Mouse (Mus musculus) midbrain, postnatal 0 days (tissue): ENCODE data around the gene H2-M10.6. TPM values are rescaled to one million over a fixed set of nuclear protein-coding genes. Genes with fewer than 3 reads are reported as not detected.

Experiments used
- ATAC-seq: fragments of 200-750 bp; cut with Nextera tagmentation; 2 replicates; pipeline ENCODE4 v1.8.0; 2017; ENCODE audit warnings: moderate number of reproducible peaks, mild to moderate bottlenecking, moderate TSS enrichment, moderate library complexity; ENCODE audit not compliant: low FRiP score
- DNase-seq: peaks from one replicate; pipeline ENCODE4 v3.0.0-alpha.2; 2015; ENCODE audit warnings: low spot score
- H3K27ac ChIP-seq: fragments of 300-500 bp; sonication (generic); 2 replicates; pipeline ENCODE4 v1.5.1; 2014; ENCODE audit warnings: low read depth, mild to moderate bottlenecking, low read length, mixed read lengths
- H3K27me3 ChIP-seq: fragments of 300-500 bp; sonication (generic); 2 replicates; pipeline ENCODE4 v1.6.1; 2014; ENCODE audit warnings: low read length, control low read depth, mixed read lengths; ENCODE audit not compliant: insufficient read depth
- H3K36me3 ChIP-seq: fragments of 300-500 bp; sonication (generic); 2 replicates; pipeline ENCODE4 v1.6.1; 2014; ENCODE audit warnings: low read length, control low read depth, mixed read lengths; ENCODE audit not compliant: insufficient read depth
- H3K4me1 ChIP-seq: fragments of 300-500 bp; sonication (generic); 2 replicates; pipeline ENCODE4 v1.6.1; 2014; ENCODE audit warnings: mild to moderate bottlenecking, control low read depth, antibody characterized with exemption, low read length, mixed read lengths; ENCODE audit not compliant: insufficient read depth
- H3K4me2 ChIP-seq: fragments of 300-500 bp; sonication (generic); 2 replicates; pipeline ENCODE4 v1.6.1; 2014; ENCODE audit warnings: low read depth, mild to moderate bottlenecking, low read length, mixed read lengths; ENCODE audit not compliant: poor library complexity, severe bottlenecking
- H3K4me3 ChIP-seq: fragments of 300-500 bp; sonication (generic); 2 replicates; pipeline ENCODE4 v1.5.1; 2014; ENCODE audit warnings: low read depth, mild to moderate bottlenecking, low read length, moderate library complexity
- H3K9ac ChIP-seq: fragments of 300-500 bp; sonication (generic); replicated peaks from 2 replicates; pipeline ENCODE4 v1.6.1; 2014; ENCODE audit warnings: mild to moderate bottlenecking, low read length, moderate library complexity, mixed read lengths; ENCODE audit not compliant: poor library complexity, severe bottlenecking
- H3K9me3 ChIP-seq: fragments of 300-500 bp; sonication (generic); 2 replicates; pipeline ENCODE4 v1.6.1; 2016; ENCODE audit warnings: low read length, control low read depth
- CTCF ChIP-seq: IDR thresholded peaks from 2 replicates; pipeline ENCODE4 v1.5.1; 2016; ENCODE audit warnings: antibody characterized with exemption, mild to moderate bottlenecking
- WGBS: fragments of 180-500 bp; shearing (Covaris S2); extraction: QIAGEN DNeasy Blood & Tissue Kit; methylation state at CpG from one replicate; pipeline ENCODE4 v1.1.7; 2014; 5-methylcytosine and 5-hydroxymethylcytosine counted together
- polyA plus RNA-seq: library from polyadenylated mRNA; unstranded; fragments of >200 nt; fragmentation: Nextera tagmentation; extraction: Ambion mirVana; gene quantifications from 2 replicates; pipeline ENCODE4 v1.2.1, GENCODE M21; 2015
- total RNA-seq: library from RNA; depleted of rRNA; stranded (reverse); fragments of >200 nt; gene quantifications from 2 replicates; pipeline ENCODE4 v1.2.3, GENCODE M21; 2014; rRNA removed

H2-M10.6 gene
- total and polyA plus RNA-seq, 2 experiments from 2014 or later = not detected

DNA sequence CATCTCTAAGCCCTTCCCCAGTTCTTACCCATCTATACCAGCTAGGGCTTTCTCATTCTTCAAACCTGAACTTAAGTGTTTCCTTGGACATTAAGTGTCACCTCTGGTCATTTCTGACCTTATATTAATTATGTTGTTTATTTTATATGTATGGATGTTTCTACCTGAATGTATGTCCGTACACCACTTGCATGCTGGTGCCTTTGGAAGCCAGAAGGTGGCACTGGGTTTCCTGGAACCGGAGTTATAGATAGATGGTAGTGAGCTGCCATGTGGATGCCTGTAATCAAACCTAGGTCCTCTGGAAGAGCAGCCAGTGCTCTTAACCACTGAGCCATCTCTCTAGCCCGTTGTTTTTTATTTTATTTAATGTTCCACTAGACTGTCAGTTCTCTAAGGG is 43.5 kb downstream of the H2-M10.6 start:
- 0 out of 2 replicates have a peak, but pooled peaks have one; percentile 16 for TF ChIP-seq CTCF

GRCm38 (mm10) chr17:36856236-36856635 is 44.3 kb downstream of the H2-M10.6 start:
- no peaks in the 10 kb centered on the region for H3K4me1 ChIP-seq
- no peaks in the 10 kb centered on the region for H3K27me3 ChIP-seq
- H3K4me2 ChIP-seq = no peak overlapping the region
- DNase-seq (no peak), ATAC-seq (no peak)
- H3K4me3 ChIP-seq = no peak overlapping the region
- H3K36me3 ChIP-seq = peaks cover 71% of the 10 kb centered on the region
- TF ChIP-seq CTCF = no peak
- 97% methylated on average over 4 of the region's 4 CpGs for whole genome bisulfite sequencing
- H3K9me3 ChIP-seq = no peaks in the 10 kb centered on the region
- H3K27ac ChIP-seq = no peak overlapping the region
- no peak overlapping the region for H3K9ac ChIP-seq

More for the DNA sequence above, 43.5 kb downstream of the H2-M10.6 start:
- H3K9ac ChIP-seq = no peak overlapping the region
- no peak for ATAC-seq
- 94% methylated on average over 3 of the region's 3 CpGs for WGBS
- H3K4me1 ChIP-seq = no peaks in the 10 kb centered on the region
- no peak overlapping the region for H3K27ac ChIP-seq
- no peak overlapping the region for H3K4me2 ChIP-seq
- no peak for DNase-seq
- H3K9me3 ChIP-seq = no peaks in the 10 kb centered on the region
- H3K27me3 ChIP-seq = no peaks in the 10 kb centered on the region
- H3K4me3 ChIP-seq = no peak overlapping the region
- peaks cover 78% of the 10 kb centered on the region for H3K36me3 ChIP-seq

DNA sequence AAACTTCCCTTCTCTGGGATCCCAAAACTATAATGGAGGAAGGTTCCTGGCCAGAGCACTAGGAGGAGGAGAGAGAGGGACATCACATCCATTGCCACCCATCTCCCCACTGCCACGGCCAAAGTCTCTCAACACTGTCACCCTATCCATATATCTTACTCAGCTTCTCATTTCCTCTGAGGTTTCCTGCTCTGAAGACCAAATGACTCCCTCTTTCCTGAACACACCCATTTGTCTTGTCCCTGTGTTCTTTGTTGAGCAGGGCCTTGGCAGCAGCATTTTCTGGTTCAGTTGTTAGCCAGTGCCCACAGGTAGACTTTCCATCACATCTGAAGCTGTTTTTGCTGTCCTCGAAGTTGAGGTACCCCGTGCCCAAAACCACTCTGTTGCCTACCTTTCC is 46.2 kb downstream of the H2-M10.6 start:
- Histone ChIP-seq H3K4me3 (no peak overlapping the region), H3K4me1 (no peaks in the 10 kb centered on the region), H3K27ac (no peak overlapping the region), H3K9me3 (no peaks in the 10 kb centered on the region), H3K4me2 (no peak overlapping the region), H3K9ac (no peak overlapping the region), H3K27me3 (no peaks in the 10 kb centered on the region), H3K36me3 (peaks cover 51% of the 10 kb centered on the region)
- DNase-seq (no peak), ATAC-seq (no peak)
- 94% methylated on average over 3 of the region's 3 CpGs for WGBS
- TF ChIP-seq CTCF = no peak

- Histone ChIP-seq H3K4me1 (no peaks in the 10 kb centered on the region), H3K9me3 (no peaks in the 10 kb centered on the region), H3K9ac (no peak overlapping the region), H3K27me3 (no peaks in the 10 kb centered on the region), H3K36me3 (peaks cover 27% of the 10 kb centered on the region), H3K4me2 (no peak overlapping the region), H3K27ac (no peak overlapping the region), H3K4me3 (no peak overlapping the region)
- no peak for TF ChIP-seq CTCF
- ATAC-seq = no peak
- WGBS = 72% methylated on average over 2 of the region's 2 CpGs
- no peak for DNase-seq
Measured at GRCm38 (mm10) chr17:36861680-36862079, 49.7 kb downstream of the H2-M10.6 start.

Other genes starting within 250 kb of the H2-M10.6 start
- gene H2-M9, start 169.5 kb upstream of the H2-M10.6 start, total RNA-seq = not detected in 2 replicates
- gene H2-M9, start 169.5 kb upstream of the H2-M10.6 start, polyA plus RNA-seq = not detected in 2 replicates
- not detected in 2 replicates for gene H2-M1, start 140.0 kb upstream of the H2-M10.6 start, total RNA-seq
- not detected in 2 replicates for gene H2-M1, start 140.0 kb upstream of the H2-M10.6 start, polyA plus RNA-seq
- gene H2-M10.5, start 39.3 kb upstream of the H2-M10.6 start, total RNA-seq = not detected in 2 replicates
- gene H2-M10.5, start 39.3 kb upstream of the H2-M10.6 start, polyA plus RNA-seq = not detected in 2 replicates
- 29.8 and 31.4 TPM in 2 replicates for gene Trim26, start 25.0 kb downstream of the H2-M10.6 start, total RNA-seq
- gene Trim26, start 25.0 kb downstream of the H2-M10.6 start, polyA plus RNA-seq = 37.9 and 44.3 TPM in 2 replicates
- 0.27 and 0.33 TPM in 2 replicates for gene Trim15, start 55.0 kb downstream of the H2-M10.6 start, total RNA-seq
- gene Trim15, start 55.0 kb downstream of the H2-M10.6 start, polyA plus RNA-seq = 0.73 and 0.90 TPM in 2 replicates
- 0.22 and 0.24 TPM in 2 replicates for gene Trim10, start 57.4 kb downstream of the H2-M10.6 start, total RNA-seq
- gene Trim10, start 57.4 kb downstream of the H2-M10.6 start, polyA plus RNA-seq = 0.16 and 0.17 TPM in 2 replicates
- not detected in 2 replicates for gene Trim40, start 78.0 kb downstream of the H2-M10.6 start, total RNA-seq
- gene Trim40, start 78.0 kb downstream of the H2-M10.6 start, polyA plus RNA-seq = 0.19 and 0.25 TPM in 2 replicates
- not detected in 2 replicates for gene Trim31, start 85.9 kb downstream of the H2-M10.6 start, total RNA-seq
- not detected in 2 replicates for gene Trim31, start 85.9 kb downstream of the H2-M10.6 start, polyA plus RNA-seq
- 3.9 TPM in 2 replicates for gene Rnf39, start 130.7 kb downstream of the H2-M10.6 start, total RNA-seq
- gene Rnf39, start 130.7 kb downstream of the H2-M10.6 start, polyA plus RNA-seq = 2.8 and 3.3 TPM in 2 replicates
- gene Ppp1r11, start 139.6 kb downstream of the H2-M10.6 start, total RNA-seq = 54.0 and 64.5 TPM in 2 replicates
- 143 and 166 TPM in 2 replicates for gene Ppp1r11, start 139.6 kb downstream of the H2-M10.6 start, polyA plus RNA-seq
- gene Znrd1, start 146.4 kb downstream of the H2-M10.6 start, total RNA-seq = 31.6 and 37.1 TPM in 2 replicates
- 42.4 and 43.7 TPM in 2 replicates for gene Znrd1, start 146.4 kb downstream of the H2-M10.6 start, polyA plus RNA-seq
- 2.1 and 3.5 TPM in 2 replicates for gene Znrd1as, start 146.4 kb downstream of the H2-M10.6 start, total RNA-seq
- gene Znrd1as, start 146.4 kb downstream of the H2-M10.6 start, polyA plus RNA-seq = 2.8 and 3.0 TPM in 2 replicates
- not detected in 2 replicates for gene 2410137M14Rik, start 169.1 kb downstream of the H2-M10.6 start, total RNA-seq
- gene 2410137M14Rik, start 169.1 kb downstream of the H2-M10.6 start, polyA plus RNA-seq = 0.39 and 0.52 TPM in 2 replicates
- 2.0 and 4.3 TPM in 2 replicates for gene H2-M5, start 177.4 kb downstream of the H2-M10.6 start, total RNA-seq
- 1.3 and 1.6 TPM in 2 replicates for gene H2-M5, start 177.4 kb downstream of the H2-M10.6 start, polyA plus RNA-seq
- gene Zfp57, start 189.0 kb downstream of the H2-M10.6 start, total RNA-seq = 140 and 182 TPM in 2 replicates
- 166 and 171 TPM in 2 replicates for gene Zfp57, start 189.0 kb downstream of the H2-M10.6 start, polyA plus RNA-seq
- gene Mog, start 211.2 kb downstream of the H2-M10.6 start, total RNA-seq = not detected in 2 replicates
- gene Mog, start 211.2 kb downstream of the H2-M10.6 start, polyA plus RNA-seq = 0.95 and 1.1 TPM in 2 replicates
- gene Gabbr1, start 233.8 kb downstream of the H2-M10.6 start, total RNA-seq = 633 and 639 TPM in 2 replicates
- 111 and 116 TPM in 2 replicates for gene Gabbr1, start 233.8 kb downstream of the H2-M10.6 start, polyA plus RNA-seq